Comparison of ENCODE assay signal across 11 mouse cellular contexts in genomic region chr4:46342711-46343286, GRCm38 (mm10). TPM values are rescaled to one million over a fixed set of nuclear protein-coding genes. Genes with fewer than 3 reads are reported as not detected.
DNase-seq lines count a peak whose midpoint lies in the region; ATAC-seq and TF ChIP-seq lines count a peak whose summit lies in the region.
"Had no signal": no experiment of that assay in that cellular context is flagged by ENCODE, and none has a peak within 500 bp of the region (broad histone marks: within the 10 kb centered on the region; RNA-seq: fewer than 3 reads in every experiment).

No protein-coding gene starts in this region.

- no peak overlapping the region for H3K9ac ChIP-seq in hindbrain, embryonic 12.5 days
- H3K9ac ChIP-seq in ES-Bruce4 (ENCODE audit: low read depth, poor library complexity, severe bottlenecking): 0 out of 2 replicates have a peak overlapping the region, but pooled peaks have one; percentile 75

- H3K4me1 ChIP-seq in hindbrain, embryonic 10.5 days (replicated peaks): peaks cover 28% of the 10 kb centered on the region
- H3K4me1 ChIP-seq in hindbrain, embryonic 12.5 days: peaks cover 12% of the 10 kb centered on the region
- H3K4me1 ChIP-seq in ES-Bruce4 (ENCODE audit: control insufficient read depth, insufficient read depth, low read length): no peaks in the 10 kb centered on the region
- no peaks in the 10 kb centered on the region for H3K4me1 ChIP-seq in cerebellum, adult 2 months (ENCODE audit: control insufficient read depth, insufficient read depth, low read length)

- TF ChIP-seq POLR2A in ES-Bruce4 (IDR thresholded peaks at IDR 0.05; ENCODE audit: insufficient read depth, low read length): no peak
- TF ChIP-seq POLR2A in cerebellum, adult 2 months (IDR thresholded peaks at IDR 0.05; ENCODE audit: borderline replicate concordance, insufficient read depth, low read length): no peak

- no peak for TF ChIP-seq EP300 in ES-Bruce4 (IDR thresholded peaks at IDR 0.05; ENCODE audit: insufficient read depth, low read depth, low read length)

- TF ChIP-seq CTCF in ES-Bruce4 (IDR thresholded peaks at IDR 0.05; ENCODE audit: low read depth, low read length): no peak
- TF ChIP-seq CTCF in cerebellum, adult 2 months (IDR thresholded peaks at IDR 0.05; ENCODE audit: borderline replicate concordance, insufficient read depth, low read depth, low read length): no peak

- no peak for ATAC-seq in hindbrain, embryonic 12.5 days (ENCODE audit: low FRiP score)
- 0 out of 2 replicates have a peak, but pooled peaks have one; percentile 39 for ATAC-seq in megakaryocyte-erythroid progenitor cell, adult 5-6 weeks (replicated peaks; ENCODE audit: low FRiP score, low TSS enrichment, poor library complexity, severe bottlenecking)

- H3K4me3 ChIP-seq in hindbrain, embryonic 10.5 days: peak overlapping the region; percentile 45; the same call in 1 of the 2 replicates
- no peak overlapping the region for H3K4me3 ChIP-seq in hindbrain, embryonic 12.5 days
- peak overlapping the region; percentile 35 for H3K4me3 ChIP-seq in ES-Bruce4 (ENCODE audit: low read depth, low read length)
- no peak overlapping the region for H3K4me3 ChIP-seq in cerebellum, adult 2 months (replicated peaks; ENCODE audit: insufficient read depth, low read depth, low read length)

- DNase-seq in hindbrain, embryonic 10.5 days (ENCODE audit: low spot score): peak; percentile 60
- peak; percentile 58 for DNase-seq in embryo, embryonic 11 days
- DNase-seq in urinary bladder, postnatal 14 days (ENCODE audit: low spot score): no peak
- DNase-seq in adrenal gland, postnatal 25 days: no peak
- no peak for DNase-seq in cerebellum, adult 2 months
- DNase-seq: heart, adult 18-20 months; liver; thymus, adult 2 months had no signal

- H3K36me3 ChIP-seq in hindbrain, embryonic 10.5 days: no peaks in the 10 kb centered on the region
- no peaks in the 10 kb centered on the region for H3K36me3 ChIP-seq in hindbrain, embryonic 12.5 days
- no peaks in the 10 kb centered on the region for H3K36me3 ChIP-seq in ES-Bruce4 (ENCODE audit: control insufficient read depth, insufficient read depth, low read length, poor library complexity, severe bottlenecking)

- H3K27ac ChIP-seq in hindbrain, embryonic 10.5 days: no peak overlapping the region
- H3K27ac ChIP-seq in hindbrain, embryonic 12.5 days: no peak overlapping the region
- H3K27ac ChIP-seq in ES-Bruce4 (ENCODE audit: insufficient read depth, low read length): no peak overlapping the region
- no peak overlapping the region for H3K27ac ChIP-seq in cerebellum, adult 2 months (ENCODE audit: insufficient read depth, low read length)

- no peaks in the 10 kb centered on the region for H3K9me3 ChIP-seq in hindbrain, embryonic 10.5 days
- no peaks in the 10 kb centered on the region for H3K9me3 ChIP-seq in hindbrain, embryonic 12.5 days (replicated peaks)
- H3K9me3 ChIP-seq in ES-Bruce4 (replicated peaks; ENCODE audit: control insufficient read depth, insufficient read depth, low read length, poor library complexity, severe bottlenecking): no peaks in the 10 kb centered on the region

- no peak overlapping the region; the same call in 1 of the 2 replicates for H3K4me2 ChIP-seq in hindbrain, embryonic 12.5 days (replicated peaks)

- peaks cover 100% of the 10 kb centered on the region for H3K27me3 ChIP-seq in hindbrain, embryonic 10.5 days (ENCODE audit: insufficient read depth, poor library complexity, severe bottlenecking)
- peaks cover 97% of the 10 kb centered on the region for H3K27me3 ChIP-seq in hindbrain, embryonic 12.5 days
- H3K27me3 ChIP-seq in ES-Bruce4 (ENCODE audit: control insufficient read depth, insufficient read depth, low read length, poor library complexity, severe bottlenecking): peaks cover 16% of the 10 kb centered on the region
- peaks cover 18% of the 10 kb centered on the region; the same call in 1 of the 2 replicates for H3K27me3 ChIP-seq in cerebellum, adult 2 months (ENCODE audit: control insufficient read depth, insufficient read depth, low read length)

- WGBS in hindbrain, embryonic 10.5 days: under 1% methylated on average over 28 of the region's 28 CpGs
- 1% methylated on average over 17 of the region's 28 CpGs for WGBS in hindbrain, embryonic 12.5 days
- WGBS in cerebellum, adult 2 months: 3% methylated on average over 28 of the region's 28 CpGs

RNA-seq across cellular contexts. Expression of gene Foxe1, which starts 0.6 kb away (rescaled TPM):
- polyA plus RNA-seq in hindbrain, embryonic 10.5 days (2016; fragmentation: Nextera tagmentation; extraction: Ambion mirVana): 0.27 and 0.60 TPM in 2 replicates
- 0.09 TPM in 1 of 2 replicates, not detected in the other for polyA plus RNA-seq in hindbrain, embryonic 12.5 days (2016; fragmentation: Nextera tagmentation; extraction: Ambion mirVana)
- 0.55 and 0.78 TPM in 2 replicates for polyA plus RNA-seq in ES-Bruce4 (2011; ENCODE audit: insufficient read depth, insufficient read length, low read depth, missing spikeins)
- total RNA-seq in megakaryocyte-erythroid progenitor cell, adult 5-6 weeks (2014; fragmentation: Nextera tagmentation): not detected in 2 replicates
- 0.23 TPM in 1 of 2 replicates, not detected in the other for total RNA-seq in megakaryocyte-erythroid progenitor cell, adult 5-6 weeks (2017)
- total RNA-seq in adrenal gland, postnatal 25 days (2021): not detected in 2 replicates
- not detected in 2 replicates for polyA plus RNA-seq in cerebellum, adult 2 months (2012; rRNA removed)
- total RNA-seq: heart, adult 18-20 months had no signal

RNA-seq across cellular contexts. Expression of gene Trmo, which starts 46.4 kb away (rescaled TPM):
- polyA plus RNA-seq in hindbrain, embryonic 10.5 days (2016; fragmentation: Nextera tagmentation; extraction: Ambion mirVana): 10.4 and 11.9 TPM in 2 replicates
- polyA plus RNA-seq in hindbrain, embryonic 12.5 days (2016; fragmentation: Nextera tagmentation; extraction: Ambion mirVana): 8.1 and 9.0 TPM in 2 replicates
- polyA plus RNA-seq in ES-Bruce4 (2011; ENCODE audit: insufficient read depth, insufficient read length, low read depth, missing spikeins): 10.1 and 11.5 TPM in 2 replicates
- total RNA-seq in megakaryocyte-erythroid progenitor cell, adult 5-6 weeks (2014; fragmentation: Nextera tagmentation): 5.6 and 10.7 TPM in 2 replicates
- total RNA-seq in megakaryocyte-erythroid progenitor cell, adult 5-6 weeks (2017): 8.9 and 11.4 TPM in 2 replicates
- total RNA-seq in adrenal gland, postnatal 25 days (2021): 7.5 and 9.9 TPM in 2 replicates
- 7.7 and 8.1 TPM in 2 replicates for polyA plus RNA-seq in cerebellum, adult 2 months (2012; rRNA removed)

Comparison
In these comparisons a context has a peak if more than half of its experiments do, and no peak if none do; other contexts are left out.
1. H3K4me3 ChIP-seq: peak in hindbrain, embryonic 10.5 days (single experiment) and ES-Bruce4 (single experiment); none in hindbrain, embryonic 12.5 days (single experiment) and cerebellum, adult 2 months (single experiment).
2. DNase-seq: peak in hindbrain, embryonic 10.5 days (single experiment) and embryo, embryonic 11 days (single experiment); none in urinary bladder, postnatal 14 days (single experiment), adrenal gland, postnatal 25 days (single experiment) and cerebellum, adult 2 months (0 of 2).